Mouse (Mus musculus) midbrain, embryonic 11.5 days (tissue): ENCODE measurements at regions not wholly inside any gene's neighbourhood (a gene's known extent, or its start where the extent isn't known, plus 50 kb on each side); places are given as distances from the start of the nearest gene placed in this dataset.

Experiments
- ATAC-seq: fragments of 200-750 bp; cut with Nextera tagmentation; 2 replicates; pipeline ENCODE4 v1.8.0; 2017; ENCODE audit warnings: moderate TSS enrichment, moderate library complexity; ENCODE audit not compliant: low FRiP score
- DNase-seq: peaks from one replicate; pipeline ENCODE4 v3.0.0; 2015; ENCODE audit warnings: low spot score; ENCODE audit errors: missing footprints
- H3K27ac ChIP-seq: fragments of 300-500 bp; sonication (generic); 2 replicates; pipeline ENCODE4 v1.5.1; 2014; ENCODE audit warnings: low read depth, low read length
- H3K27me3 ChIP-seq: fragments of 300-500 bp; sonication (generic); 2 replicates; pipeline ENCODE4 v1.6.1; 2014; ENCODE audit warnings: mild to moderate bottlenecking, low read length, moderate library complexity, mixed read lengths; ENCODE audit not compliant: control insufficient read depth, insufficient read depth
- H3K36me3 ChIP-seq: fragments of 300-500 bp; sonication (generic); 2 replicates; pipeline ENCODE4 v1.6.1; 2014; ENCODE audit warnings: mild to moderate bottlenecking, low read length, moderate library complexity, mixed read lengths; ENCODE audit not compliant: control insufficient read depth, insufficient read depth
- H3K4me1 ChIP-seq: fragments of 300-500 bp; sonication (generic); 2 replicates; pipeline ENCODE4 v1.6.1; 2014; ENCODE audit warnings: low read length; ENCODE audit not compliant: control insufficient read depth, insufficient read depth
- H3K4me2 ChIP-seq: fragments of 300-500 bp; sonication (generic); 2 replicates; pipeline ENCODE4 v1.6.1; 2014; ENCODE audit warnings: mild to moderate bottlenecking, moderate library complexity
- H3K4me3 ChIP-seq: fragments of 300-500 bp; sonication (generic); 2 replicates; pipeline ENCODE4 v1.5.1; 2014; ENCODE audit warnings: low read depth, low read length
- H3K9ac ChIP-seq: fragments of 300-500 bp; sonication (generic); 2 replicates; pipeline ENCODE4 v1.6.1; 2014; ENCODE audit warnings: low read length
- H3K9me3 ChIP-seq: fragments of 300-500 bp; sonication (generic); 2 replicates; pipeline ENCODE4 v1.6.1; 2016; ENCODE audit warnings: low read length; ENCODE audit not compliant: control insufficient read depth
- WGBS: fragments of 180-500 bp; shearing (Covaris S2); extraction: QIAGEN DNeasy Blood & Tissue Kit; methylation state at CpG from one replicate; pipeline ENCODE4 v1.1.7; 2014; 5-methylcytosine and 5-hydroxymethylcytosine counted together

- Histone ChIP-seq H3K4me1 (peaks cover under 1% of the 10 kb centered on the region), H3K9ac (no peak overlapping the region), H3K27me3 (no peaks in the 10 kb centered on the region), H3K36me3 (no peaks in the 10 kb centered on the region), H3K27ac (no peak overlapping the region), H3K9me3 (no peaks in the 10 kb centered on the region), H3K4me2 (no peak overlapping the region), H3K4me3 (no peak overlapping the region)
- ATAC-seq (no peak), DNase-seq (peak; percentile 60)
- 79% methylated on average over 10 of the region's 10 CpGs for WGBS
These were observed 237.5 kb downstream of the Ttll7 start for GRCm38 (mm10) chr3:147089716-147090115.

GRCm38 (mm10) chr3:147092188-147093075 lies 240.3 kb downstream of the Ttll7 start:
- Histone ChIP-seq H3K9ac (no peak overlapping the region), H3K27me3 (no peaks in the 10 kb centered on the region), H3K4me2 (no peak overlapping the region), H3K4me1 (no peaks in the 10 kb centered on the region), H3K36me3 (no peaks in the 10 kb centered on the region), H3K4me3 (no peak overlapping the region), H3K9me3 (no peaks in the 10 kb centered on the region), H3K27ac (no peak overlapping the region)
- no peak for DNase-seq
- ATAC-seq, result no peak
- 79% methylated on average over 8 of the region's 8 CpGs for WGBS

GRCm38 (mm10) chr3:147093076-147093380 lies 240.9 kb downstream of the Ttll7 start:
- no peak overlapping the region for H3K4me2 ChIP-seq
- no peaks in the 10 kb centered on the region for H3K9me3 ChIP-seq
- no peak for ATAC-seq
- H3K27me3 ChIP-seq, result no peaks in the 10 kb centered on the region
- no peak overlapping the region for H3K27ac ChIP-seq
- H3K4me3 ChIP-seq, result no peak overlapping the region
- H3K4me1 ChIP-seq, result peaks cover under 1% of the 10 kb centered on the region; the same call in 1 of the 2 replicates
- H3K36me3 ChIP-seq, result no peaks in the 10 kb centered on the region
- DNase-seq, result no peak
- 89% methylated on average over 5 of the region's 5 CpGs for WGBS
- H3K9ac ChIP-seq, result no peak overlapping the region

DNA sequence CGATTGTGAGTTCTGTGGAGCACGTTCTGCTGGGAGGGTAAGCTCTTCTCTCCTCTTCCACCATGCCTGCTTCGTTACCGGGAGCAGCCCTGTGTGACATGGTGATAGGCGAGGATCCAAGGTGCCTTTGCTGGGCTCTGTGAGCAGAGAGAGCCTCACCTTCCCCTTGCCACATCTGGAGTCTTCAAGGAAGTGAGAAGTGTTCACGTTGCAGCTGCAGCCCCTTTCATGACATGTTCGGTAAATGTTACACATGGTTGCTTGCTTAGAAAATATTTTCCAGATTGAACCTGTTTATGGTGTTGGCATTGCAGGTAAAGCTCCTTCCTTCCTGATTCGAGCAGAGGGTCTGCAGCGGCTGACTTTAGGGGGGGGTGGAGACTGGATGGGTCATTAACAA lies 244.0 kb downstream of the Ttll7 start:
- H3K27ac ChIP-seq, result no peak overlapping the region
- peaks cover 10% of the 10 kb centered on the region for H3K4me1 ChIP-seq
- no peaks in the 10 kb centered on the region for H3K9me3 ChIP-seq
- ATAC-seq, result no peak
- peaks cover 3% of the 10 kb centered on the region; the same call in 1 of the 2 replicates for H3K27me3 ChIP-seq
- H3K9ac ChIP-seq, result no peak overlapping the region
- H3K4me3 ChIP-seq, result no peak overlapping the region
- H3K36me3 ChIP-seq, result no peaks in the 10 kb centered on the region
- no peak overlapping the region for H3K4me2 ChIP-seq
- WGBS, result 67% methylated on average over 9 of the region's 9 CpGs
- DNase-seq, result no peak

DNA sequence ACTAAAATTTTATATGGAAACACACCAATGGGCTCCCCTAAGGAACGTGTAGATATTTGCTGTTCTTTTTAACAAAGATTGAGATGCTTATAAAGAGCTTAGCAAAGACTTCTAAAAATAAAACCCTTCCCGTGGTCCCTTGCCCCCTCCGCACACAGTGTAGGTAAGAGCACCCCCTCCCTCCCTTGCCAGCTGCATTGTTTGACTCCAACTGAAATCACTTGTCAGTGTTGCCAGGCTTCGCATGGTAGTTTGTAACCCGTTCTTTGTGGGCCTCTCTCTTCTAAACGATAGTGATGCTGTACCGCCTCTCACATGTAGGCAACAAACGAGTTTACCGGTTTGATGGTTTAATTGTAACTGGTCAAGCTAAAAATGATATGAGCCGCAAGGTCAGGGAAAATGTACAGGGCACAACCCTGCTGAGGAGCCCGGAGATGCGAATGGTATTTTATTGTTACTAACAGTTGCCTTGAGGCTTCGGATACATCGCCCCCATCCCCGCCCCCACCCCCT lies 246.0 kb downstream of the Ttll7 start:
- DNase-seq (peak; percentile 91), ATAC-seq (0 out of 2 replicates have a peak, but pooled peaks have one; percentile 23)
- peak overlapping the region; percentile 19; the same call in 1 of the 2 replicates for H3K4me2 ChIP-seq
- H3K9me3 ChIP-seq, result no peaks in the 10 kb centered on the region
- no peak overlapping the region for H3K4me3 ChIP-seq
- no peak overlapping the region for H3K27ac ChIP-seq
- H3K4me1 ChIP-seq, result peaks cover 20% of the 10 kb centered on the region
- H3K36me3 ChIP-seq, result no peaks in the 10 kb centered on the region
- peaks cover 3% of the 10 kb centered on the region; the same call in 1 of the 2 replicates for H3K27me3 ChIP-seq
- WGBS, result 20% methylated on average over 15 of the region's 15 CpGs
- H3K9ac ChIP-seq, result no peak overlapping the region

- ATAC-seq, result no peak
- peaks cover 3% of the 10 kb centered on the region; the same call in 1 of the 2 replicates for H3K27me3 ChIP-seq
- no peak overlapping the region for H3K4me3 ChIP-seq
- no peak overlapping the region for H3K9ac ChIP-seq
- H3K9me3 ChIP-seq, result no peaks in the 10 kb centered on the region
- WGBS, result 39% methylated on average over 6 of the region's 6 CpGs
- H3K4me1 ChIP-seq, result peaks cover 25% of the 10 kb centered on the region
- no peak overlapping the region for H3K27ac ChIP-seq
- no peaks in the 10 kb centered on the region for H3K36me3 ChIP-seq
- peak overlapping the region; percentile 19; the same call in 1 of the 2 replicates for H3K4me2 ChIP-seq
- DNase-seq, result peak; percentile 90
These were observed 246.4 kb downstream of the Ttll7 start for GRCm38 (mm10) chr3:147098611-147099010.

DNA sequence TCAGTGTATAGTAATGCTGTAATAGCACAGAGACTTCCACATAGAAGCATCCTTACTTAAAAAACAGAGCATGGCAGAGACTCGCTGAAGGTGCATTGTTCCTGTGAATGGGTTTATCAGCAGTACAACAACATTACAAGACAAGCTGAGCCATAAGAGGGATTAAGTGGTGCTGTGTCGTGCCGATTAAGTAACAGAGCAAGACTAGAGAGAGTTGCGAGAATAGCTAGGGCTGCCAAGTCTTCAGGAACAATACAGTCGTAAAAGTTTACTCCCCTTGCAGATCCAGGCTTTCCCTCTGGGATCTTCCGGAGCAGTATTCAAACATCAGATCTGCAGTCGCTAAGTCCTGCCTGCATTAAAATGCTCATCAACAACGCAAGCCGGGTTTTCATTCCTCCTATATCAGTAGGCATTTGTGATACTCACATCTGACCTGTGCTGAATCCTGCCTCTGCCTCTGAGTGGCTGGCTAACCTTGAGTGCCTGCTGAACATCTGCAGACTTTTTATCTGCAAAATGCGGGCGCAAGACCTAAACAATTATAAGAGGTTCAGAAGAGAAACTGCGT lies 247.1 kb downstream of the Ttll7 start:
- DNase-seq, result peak; percentile 89
- peak; percentile 23 for ATAC-seq
- no peaks in the 10 kb centered on the region for H3K36me3 ChIP-seq
- no peak overlapping the region for H3K4me3 ChIP-seq
- H3K9ac ChIP-seq, result no peak overlapping the region
- 0 out of 2 replicates have a peak overlapping the region, but pooled peaks have one; percentile 2 for H3K4me2 ChIP-seq
- H3K27me3 ChIP-seq, result peaks cover 3% of the 10 kb centered on the region; the same call in 1 of the 2 replicates
- H3K4me1 ChIP-seq, result peaks cover 27% of the 10 kb centered on the region
- WGBS, result 27% methylated on average over 12 of the region's 12 CpGs
- no peaks in the 10 kb centered on the region for H3K9me3 ChIP-seq
- H3K27ac ChIP-seq, result no peak overlapping the region

DNA sequence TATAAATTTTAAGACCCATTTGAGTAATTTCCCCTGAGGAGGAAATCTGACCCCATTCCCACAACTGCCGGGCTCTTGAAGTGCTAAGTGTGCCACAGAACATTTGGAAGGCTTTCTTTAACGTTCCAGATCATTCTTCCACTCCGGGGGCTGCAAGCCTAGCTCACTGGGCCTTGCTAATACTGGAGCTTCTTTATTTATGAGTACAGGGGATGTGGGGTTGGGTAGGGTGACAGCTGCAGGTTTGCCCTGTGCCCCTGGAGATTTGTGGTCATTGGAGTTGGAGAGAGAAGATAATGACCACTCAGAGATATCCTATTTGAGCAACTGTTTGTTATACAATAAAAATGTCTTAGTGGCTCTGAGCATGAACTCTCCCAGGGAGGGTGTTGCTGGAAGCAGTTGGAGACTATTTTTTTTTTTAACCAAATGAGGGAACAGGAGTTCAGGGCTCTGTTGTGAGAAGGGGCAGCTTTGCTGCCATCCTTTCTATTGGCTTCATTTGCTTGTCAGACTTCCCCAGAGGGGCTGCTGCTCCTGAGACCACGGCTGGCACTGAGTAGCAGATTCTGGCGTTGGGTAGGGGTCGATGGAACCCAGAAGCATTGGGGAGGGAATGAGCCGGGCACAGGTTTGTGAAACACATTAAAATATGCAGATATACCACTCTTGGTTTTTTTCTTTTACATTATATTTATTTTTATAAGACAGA lies 249.0 kb downstream of the Ttll7 start:
- peak; percentile 73 for DNase-seq
- H3K9ac ChIP-seq, result no peak overlapping the region
- no peak overlapping the region for H3K4me2 ChIP-seq
- no peaks in the 10 kb centered on the region for H3K36me3 ChIP-seq
- ATAC-seq, result no peak
- H3K4me3 ChIP-seq, result no peak overlapping the region
- WGBS, result 58% methylated on average over 7 of the region's 7 CpGs
- H3K4me1 ChIP-seq, result peaks cover 27% of the 10 kb centered on the region
- H3K27ac ChIP-seq, result no peak overlapping the region
- H3K9me3 ChIP-seq, result no peaks in the 10 kb centered on the region
- peaks cover 3% of the 10 kb centered on the region; the same call in 1 of the 2 replicates for H3K27me3 ChIP-seq
